Mouse (Mus musculus) thymus, adult 18-20 months (tissue): ENCODE data around the gene Gch1.

ENCODE experiments used
- DNase-seq, 2 experiments: peaks; one replicate each; pipeline ENCODE4 v3.0.0; 2022; ENCODE audit warnings: mixed read lengths in 2 of 2

The Gch1 gene

DNA sequence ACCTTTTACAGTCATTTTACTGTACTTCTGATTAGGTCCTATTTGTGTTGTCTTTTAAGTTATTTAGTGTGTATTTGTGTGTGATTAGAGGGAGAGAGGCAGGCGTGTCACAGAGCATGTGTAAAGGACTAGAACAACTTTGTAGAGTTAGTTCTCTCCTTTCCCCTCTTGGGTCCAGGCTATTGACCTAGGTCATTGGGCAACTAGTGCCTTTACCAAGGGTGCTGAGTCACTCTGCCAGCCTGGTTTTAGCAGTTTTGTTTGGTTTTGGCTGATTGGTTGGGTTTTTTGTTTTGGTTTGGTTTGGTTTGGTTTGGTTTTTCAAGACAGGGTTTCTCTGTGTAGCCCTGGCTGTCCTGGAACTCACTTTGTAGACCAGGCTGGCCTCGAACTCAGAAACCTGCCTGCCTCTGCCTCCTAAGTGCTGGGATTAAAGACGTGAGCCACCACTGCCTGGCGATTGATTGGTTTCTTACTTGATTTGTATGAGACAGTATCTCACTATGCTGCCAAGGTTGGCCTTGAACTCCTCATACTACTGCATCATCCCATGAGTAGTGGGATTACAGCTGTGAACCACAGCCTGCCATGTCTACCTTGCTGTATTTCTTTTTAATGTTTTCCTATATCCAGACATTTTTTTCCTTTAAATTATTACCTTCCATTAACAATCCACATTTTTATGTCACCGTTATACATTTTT is 16.2 kb upstream of the Gch1 start:
- no peak for DNase-seq

DNA sequence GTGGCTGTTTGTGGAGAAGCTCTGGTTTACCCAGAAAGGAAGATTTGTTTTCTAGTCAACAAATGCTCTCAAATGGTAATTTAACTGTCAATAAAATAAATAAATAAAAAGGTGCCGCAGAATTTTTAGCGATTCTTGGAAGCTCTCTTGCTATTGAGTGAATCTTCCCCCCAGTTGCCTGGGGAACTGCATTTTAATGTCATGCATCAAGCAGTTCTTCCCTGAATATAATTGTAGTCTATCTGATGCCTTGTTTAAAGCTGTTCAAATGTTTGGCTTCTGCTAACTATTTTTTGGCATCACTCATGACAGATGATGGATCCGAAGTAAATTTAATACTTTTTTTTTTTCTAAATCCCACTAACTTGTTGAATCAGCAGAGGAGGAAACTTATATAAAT is 8.1 kb upstream of the Gch1 start:
- no peak for DNase-seq

DNA sequence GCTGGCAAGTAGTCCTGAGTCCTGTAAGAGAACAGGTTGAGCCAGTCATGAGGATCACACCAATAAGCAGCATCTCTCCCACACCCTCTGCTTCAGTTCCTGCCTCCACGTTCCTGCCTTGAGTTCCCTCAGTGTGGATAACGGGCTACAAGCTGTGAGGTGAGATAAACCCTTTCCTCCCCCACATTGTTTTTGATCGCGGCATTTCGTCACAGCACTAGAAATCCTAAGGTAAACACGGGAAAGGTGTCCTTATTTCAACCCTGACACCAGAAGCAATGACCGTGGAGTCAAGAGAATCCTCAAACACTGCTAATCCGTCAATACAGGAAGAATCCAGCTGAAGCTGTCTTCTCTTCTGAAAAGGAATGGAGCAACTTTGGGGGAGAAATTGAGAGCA is 7.5 kb upstream of the Gch1 start:
- no peak for DNase-seq

DNA sequence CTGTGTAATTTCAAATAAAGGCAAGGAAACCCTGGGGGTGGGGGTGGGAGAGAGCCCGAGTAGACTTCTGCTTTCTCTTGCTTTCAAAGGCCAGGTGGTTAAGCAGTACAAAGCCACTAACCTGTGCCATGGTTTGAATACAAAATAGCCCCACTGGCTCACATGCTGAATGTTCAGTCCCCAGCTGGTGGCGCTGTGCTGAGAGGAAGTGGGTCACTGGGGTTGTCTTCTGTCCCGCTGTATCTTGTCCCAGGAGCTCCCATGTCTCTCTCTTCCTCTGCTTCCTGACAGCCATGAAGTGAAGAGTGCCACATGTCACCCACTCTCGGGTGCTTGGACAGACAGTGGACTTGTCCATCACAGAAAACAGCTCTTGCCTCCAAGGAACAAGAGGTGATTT is 4.9 kb upstream of the Gch1 start:
- peak; percentile 18 to 41 for DNase-seq

DNA sequence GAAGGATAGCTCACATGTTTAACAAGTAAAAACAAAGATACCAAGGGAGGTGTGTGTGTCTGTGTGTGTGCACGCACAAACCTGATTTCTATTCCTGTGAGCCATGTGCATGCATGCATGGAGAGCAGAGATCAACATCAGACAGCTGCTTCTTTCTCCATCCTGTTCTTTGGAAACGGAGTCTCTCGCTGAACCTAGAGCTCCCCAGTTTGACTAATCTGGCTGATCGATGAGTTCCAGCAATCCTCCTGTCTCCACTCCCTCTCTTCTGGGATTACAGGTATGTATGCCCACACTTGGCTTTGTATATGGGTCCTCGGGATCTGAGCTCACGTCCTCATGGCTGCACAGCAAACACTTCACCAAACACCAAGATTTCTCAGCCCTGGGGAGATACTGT is 4.3 kb upstream of the Gch1 start:
- DNase-seq: no peak

DNA sequence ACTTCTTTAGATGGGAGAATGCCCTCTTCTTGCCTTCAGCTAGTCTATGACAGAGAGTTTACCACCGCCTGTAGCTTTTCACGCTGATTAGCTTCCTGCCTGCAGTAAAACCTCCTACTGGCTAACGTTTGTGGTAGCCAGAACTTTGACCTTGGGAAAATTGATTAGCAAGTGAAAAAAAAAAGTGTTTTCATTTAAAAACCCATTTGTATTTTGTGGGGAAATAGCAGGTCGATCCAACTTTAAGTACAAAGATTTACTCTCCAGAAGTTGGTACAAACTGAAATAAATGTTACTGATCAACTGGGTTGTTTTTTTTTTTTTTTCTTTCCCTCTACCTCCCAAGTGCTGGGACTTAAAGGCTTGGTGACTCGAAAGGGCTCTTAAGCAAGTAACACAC is 2.6 kb upstream of the Gch1 start:
- no peak for DNase-seq

GRCm38 (mm10) chr14:47190626-47191025 is 1.4 kb upstream of the Gch1 start:
- DNase-seq: no peak

DNA sequence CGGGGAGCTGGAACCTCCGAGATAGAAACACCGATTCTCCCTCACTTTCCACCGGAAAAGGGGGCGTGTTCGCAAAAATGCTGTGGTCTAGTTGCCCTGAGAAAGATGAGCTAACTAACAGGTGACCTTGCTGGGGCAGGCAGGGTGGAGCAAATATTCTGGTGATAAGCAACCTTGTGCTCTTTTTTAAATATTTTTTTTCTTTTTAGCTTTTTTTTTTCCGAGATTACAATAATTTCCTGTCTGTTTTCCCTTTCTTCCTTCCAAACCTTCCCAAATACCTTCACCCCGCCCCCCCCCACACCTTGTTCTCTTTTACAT is 382 bp upstream of the Gch1 start:
- no peak for DNase-seq

GRCm38 (mm10) chr14:47188475-47188847 is 752 bp downstream of the Gch1 start:
- peak in 1 of 2 experiments; percentile 46 for DNase-seq

- peak; percentile 30 to 46 for DNase-seq
These were observed 1.4 kb downstream of the Gch1 start for GRCm38 (mm10) chr14:47187666-47188360.

DNA sequence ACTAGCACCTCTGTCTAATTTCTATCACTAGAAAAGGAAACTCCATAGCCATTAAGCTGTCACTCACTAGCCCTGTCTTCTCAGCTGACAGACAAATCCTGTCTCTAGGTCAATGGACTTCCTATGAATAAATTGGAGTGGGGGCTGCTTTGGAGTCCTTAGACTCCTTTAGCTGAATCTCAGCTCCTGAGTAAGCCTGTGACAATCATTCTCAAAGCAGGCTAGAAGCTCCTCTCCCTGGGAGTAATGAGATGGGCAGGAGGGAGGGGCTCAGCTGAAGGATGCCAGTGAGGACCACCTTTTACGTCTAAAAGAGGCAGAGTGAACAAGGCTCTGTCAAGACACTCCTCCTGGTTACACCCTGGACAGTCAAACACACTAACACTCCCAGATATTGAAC is 2.0 kb downstream of the Gch1 start:
- no peak for DNase-seq

GRCm38 (mm10) chr14:47186561-47186960 is 2.7 kb downstream of the Gch1 start:
- no peak for DNase-seq

DNA sequence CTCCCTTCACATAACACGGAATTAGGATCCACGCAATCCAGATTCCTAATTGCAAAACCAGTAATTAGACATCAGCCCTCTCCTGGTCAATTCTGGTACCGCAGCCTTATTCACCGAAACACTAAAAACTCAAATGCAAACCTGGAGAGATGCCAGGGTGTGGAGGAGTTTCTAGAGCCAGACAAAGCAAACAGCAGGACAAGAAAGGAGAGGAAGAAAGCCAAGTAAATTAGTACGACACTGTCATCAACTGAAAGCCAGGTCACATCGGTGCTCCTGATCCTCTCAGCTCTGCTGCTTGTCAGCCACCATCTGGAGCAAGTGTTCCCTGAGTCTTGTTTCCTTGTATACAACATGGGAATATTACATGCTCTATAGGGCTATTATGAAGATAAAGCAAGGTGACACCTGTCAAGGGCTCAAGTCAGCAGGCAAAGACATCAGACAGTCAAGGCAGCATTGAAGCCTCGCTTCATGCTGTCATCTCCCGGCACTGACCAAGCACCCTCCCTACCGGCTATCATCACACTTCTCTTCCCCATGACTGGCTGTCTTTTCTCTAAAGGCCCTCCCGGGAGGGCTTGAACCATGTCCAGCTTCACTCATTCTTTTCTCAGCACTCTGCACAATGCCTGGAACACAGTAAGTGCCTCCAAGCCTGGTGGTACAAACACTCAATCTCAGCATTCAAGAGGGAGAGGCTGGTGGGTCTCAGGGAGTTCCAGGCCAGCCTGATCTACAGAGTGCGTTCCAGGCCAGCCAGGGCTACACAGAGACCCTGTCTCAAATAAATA is 7.5 kb downstream of the Gch1 start:
- no peak for DNase-seq

DNA sequence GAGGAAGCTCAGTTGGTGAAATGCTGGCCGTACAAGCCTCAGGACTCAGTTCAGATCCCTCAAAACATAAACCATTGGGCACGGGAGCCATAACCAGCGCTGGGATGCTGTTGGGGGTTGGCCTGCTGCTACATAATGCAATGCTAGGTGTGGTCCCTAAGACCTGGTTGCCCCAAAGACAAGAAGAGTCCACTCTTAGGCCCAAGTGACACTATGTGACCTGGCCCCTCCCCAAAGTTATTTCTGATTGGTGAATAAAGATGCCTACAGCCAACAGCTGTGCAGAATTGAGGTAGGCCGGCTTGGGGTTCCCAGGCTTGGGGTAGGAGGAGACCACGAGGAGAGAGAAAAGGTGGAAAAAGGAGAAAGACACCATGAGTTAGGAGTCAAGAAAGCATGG is 10.4 kb downstream of the Gch1 start:
- no peak for DNase-seq

- DNase-seq: no peak
These were observed 11.3 kb downstream of the Gch1 start for GRCm38 (mm10) chr14:47177846-47178414.

DNA sequence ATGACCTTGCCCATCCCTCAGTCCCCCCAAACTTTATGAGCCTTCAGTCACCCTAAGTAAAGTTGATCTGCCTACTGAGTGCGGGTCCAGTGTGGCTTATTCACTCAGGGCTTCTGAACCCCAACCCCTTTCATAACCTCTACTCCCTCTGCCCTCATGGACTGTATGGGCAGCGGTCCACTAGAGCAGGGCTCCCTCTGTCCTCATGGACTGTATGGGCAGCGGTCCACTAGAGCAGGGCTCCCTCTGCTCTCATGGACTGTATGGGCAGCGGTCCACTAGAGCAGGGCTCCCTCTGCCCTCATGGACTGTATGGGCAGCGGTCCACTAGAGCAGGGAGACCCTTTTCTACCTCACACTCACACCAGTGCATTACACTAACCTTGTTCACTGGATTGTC is 13.0 kb downstream of the Gch1 start:
- no peak for DNase-seq

GRCm38 (mm10) chr14:47175136-47175535 is 14.1 kb downstream of the Gch1 start:
- no peak for DNase-seq

DNA sequence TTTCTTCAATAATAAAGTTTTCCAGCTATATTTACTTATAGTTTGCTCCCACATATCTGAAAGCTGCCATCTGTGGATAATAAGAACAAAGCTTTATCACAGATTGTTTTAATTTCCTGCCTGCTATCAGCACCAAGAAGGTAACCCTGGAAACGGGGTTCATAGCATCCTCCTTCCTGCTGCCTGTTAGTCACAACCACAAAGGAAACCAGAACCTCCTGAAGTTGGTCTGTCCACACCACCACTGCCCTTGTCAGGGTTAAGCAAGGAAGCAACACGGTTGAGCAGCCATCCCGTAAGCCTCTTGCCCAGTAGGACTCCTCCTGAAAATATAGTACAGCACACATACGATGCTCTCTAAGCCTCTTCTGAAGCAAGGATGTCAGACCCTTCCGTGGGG is 17.1 kb downstream of the Gch1 start:
- DNase-seq: no peak

GRCm38 (mm10) chr14:47170499-47171109 is 18.6 kb downstream of the Gch1 start:
- no peak for DNase-seq

DNA sequence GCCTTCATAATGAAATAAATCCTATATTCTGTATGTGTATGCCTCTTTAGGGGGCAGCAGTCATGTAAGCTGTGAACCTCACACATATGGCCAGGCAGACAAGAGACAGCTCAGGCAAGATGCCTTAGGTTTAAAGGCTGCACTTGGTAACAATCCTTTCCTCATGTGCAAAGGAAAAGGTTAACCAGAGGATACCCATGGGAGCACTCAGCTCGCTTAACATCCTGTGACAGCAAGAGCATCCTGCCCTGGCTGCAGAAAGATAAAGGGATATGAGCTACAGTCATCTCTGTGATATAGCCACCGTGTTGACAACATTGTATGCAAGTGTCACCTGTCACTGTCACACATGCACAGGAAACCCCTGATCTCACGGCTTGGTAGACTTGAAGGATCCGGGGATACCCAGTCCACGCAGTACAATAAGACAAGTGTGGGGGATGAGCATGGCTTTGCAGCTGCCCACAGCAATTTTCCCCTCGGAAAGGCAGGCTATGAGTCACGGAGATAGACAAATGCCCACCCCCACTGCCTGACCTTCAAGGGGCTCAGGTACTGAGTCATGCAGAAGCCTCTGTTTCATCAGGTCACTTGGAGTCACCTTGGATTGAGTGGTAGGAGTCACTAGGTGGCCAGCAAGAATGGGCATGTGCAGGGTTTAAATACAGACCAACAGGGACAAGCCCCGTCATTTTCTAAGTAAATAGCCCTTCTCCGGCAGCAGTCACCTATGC is 19.4 kb downstream of the Gch1 start:
- no peak for DNase-seq

- no peak for DNase-seq
These were observed 23.5 kb downstream of the Gch1 start for GRCm38 (mm10) chr14:47165741-47166140.

DNA sequence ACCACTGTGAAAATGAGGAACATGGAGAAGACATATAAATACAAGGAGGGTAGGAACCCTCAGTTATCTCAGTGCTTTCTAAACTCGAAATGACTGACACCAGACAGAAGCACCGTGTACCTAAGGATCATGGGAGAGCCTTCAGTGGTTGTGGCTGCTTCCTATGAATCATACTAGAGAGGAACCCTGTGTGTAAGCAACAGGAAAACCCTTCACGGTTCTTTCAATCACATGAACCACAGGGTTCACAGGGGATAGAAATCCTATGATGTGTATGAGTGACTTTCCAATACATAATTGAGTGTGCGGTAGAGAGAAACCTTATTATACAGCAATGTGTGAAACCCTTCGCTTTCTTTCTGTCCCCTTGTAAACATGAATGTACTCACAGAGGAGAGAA is 24.1 kb downstream of the Gch1 start:
- DNase-seq: no peak
